Mouse (Mus musculus): ENCODE data around the gene Tmem135.
"Not testable (repeated sequence)": the region's sequence is repeated elsewhere in the genome, so short reads cannot be mapped to it uniquely, and the experiment has no call there.

Gene Tmem135

GRCm38 (mm10) chr7:89380935-89381705 is 22.9 kb downstream of the Tmem135 start:
- DNase-seq = no peak

DNA sequence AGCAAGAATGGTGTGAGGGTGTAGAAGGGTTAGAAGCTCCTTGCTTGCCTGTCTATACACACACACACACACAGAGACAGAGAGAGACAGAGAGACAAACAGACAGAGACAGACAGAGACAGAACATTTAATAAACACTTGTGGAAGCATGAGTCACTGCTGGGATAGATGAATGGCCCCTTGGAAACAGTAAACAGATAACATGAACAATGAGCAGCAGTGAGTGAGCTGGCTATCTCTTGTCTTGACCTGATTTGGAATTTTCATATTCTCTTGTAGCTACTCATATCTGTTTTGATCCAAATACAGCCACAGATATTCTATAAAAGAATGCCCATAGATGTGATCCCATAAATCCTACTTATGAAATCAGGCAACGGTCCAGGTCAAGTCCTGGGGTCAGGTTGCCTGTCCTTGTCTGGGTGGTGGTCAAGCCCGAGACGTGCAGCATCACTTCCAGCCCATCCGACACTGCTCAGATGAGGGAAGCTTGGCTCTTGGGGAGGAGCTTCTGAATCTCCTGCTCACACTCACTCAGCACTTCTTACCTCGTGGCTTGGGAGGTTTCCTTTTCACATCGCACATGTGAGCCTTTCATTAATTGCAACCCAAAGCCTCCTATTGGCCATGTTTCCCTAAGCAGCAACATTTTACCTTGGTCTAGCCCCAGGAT is 32.3 kb downstream of the Tmem135 start:
- DNase-seq = no peak

GRCm38 (mm10) chr7:89370917-89371316 is 33.1 kb downstream of the Tmem135 start:
- no peak for DNase-seq

DNA sequence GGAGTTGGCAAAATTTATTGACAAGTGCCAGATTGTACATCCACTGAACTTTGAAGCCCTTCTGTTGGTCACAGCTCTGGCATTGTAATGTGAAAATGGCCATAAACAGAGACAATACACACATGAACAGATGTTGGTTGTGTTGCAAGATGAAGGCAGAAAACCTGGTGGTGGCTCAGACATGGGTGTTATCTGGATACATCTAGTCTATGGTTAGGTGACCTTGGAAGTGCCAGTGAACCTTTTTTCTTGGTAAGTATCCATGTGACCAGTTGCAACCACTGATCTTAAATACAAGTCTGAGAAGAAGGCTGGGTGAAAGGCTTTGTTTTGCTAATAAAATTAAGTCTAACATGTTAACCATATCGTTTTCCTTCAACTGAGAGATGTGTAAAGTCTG is 33.9 kb downstream of the Tmem135 start:
- no peak for DNase-seq

GRCm38 (mm10) chr7:89367643-89368042 is 36.4 kb downstream of the Tmem135 start:
- DNase-seq = no peak

GRCm38 (mm10) chr7:89365135-89365880 is 38.7 kb downstream of the Tmem135 start:
- no peak for DNase-seq

- no peak for DNase-seq
Observed at GRCm38 (mm10) chr7:89363975-89364374, 40.0 kb downstream of the Tmem135 start.

GRCm38 (mm10) chr7:89356307-89356706 is 47.7 kb downstream of the Tmem135 start:
- DNase-seq = no peak

DNA sequence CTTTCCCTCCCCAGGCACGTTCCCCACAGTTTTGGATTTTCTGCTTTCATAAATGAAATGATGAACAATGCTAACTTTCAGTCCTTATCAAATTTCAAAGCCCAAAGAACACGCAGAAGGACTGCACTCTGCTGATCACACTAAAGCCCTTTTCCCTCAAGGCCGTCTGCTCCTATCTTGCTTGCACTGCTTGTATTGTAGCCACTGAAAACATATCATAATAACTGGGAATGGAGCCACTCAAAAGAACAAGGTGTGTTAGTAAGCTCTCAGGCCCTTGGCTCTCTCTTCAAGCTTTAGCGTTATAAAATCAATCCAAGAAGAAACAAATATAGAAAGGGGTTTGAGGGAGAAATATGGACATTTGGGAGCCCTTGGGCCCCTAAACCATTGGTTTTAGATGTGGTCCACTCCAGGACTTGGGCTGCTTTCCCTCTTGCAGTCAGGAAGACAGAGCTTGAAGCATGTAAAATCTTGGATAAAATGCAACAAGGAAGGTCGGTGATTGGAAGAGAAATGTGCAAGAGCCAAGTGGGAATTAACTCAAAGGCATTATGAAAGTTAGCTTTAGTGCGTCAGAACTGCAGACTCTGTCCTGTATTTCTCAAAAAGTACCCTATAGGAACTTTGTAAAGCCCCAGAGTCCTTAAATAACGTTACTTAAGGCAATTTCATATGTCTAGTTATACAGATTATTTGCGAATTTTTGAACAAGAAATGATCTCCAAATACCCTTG is 48.3 kb downstream of the Tmem135 start:
- DNase-seq = no peak

- no peak for DNase-seq
Observed at GRCm38 (mm10) chr7:89342021-89342420, 62.0 kb downstream of the Tmem135 start.

GRCm38 (mm10) chr7:89339808-89340207 is 64.2 kb downstream of the Tmem135 start:
- no peak for DNase-seq

- no peak for DNase-seq
Observed at GRCm38 (mm10) chr7:89339142-89339435, 64.9 kb downstream of the Tmem135 start.

DNA sequence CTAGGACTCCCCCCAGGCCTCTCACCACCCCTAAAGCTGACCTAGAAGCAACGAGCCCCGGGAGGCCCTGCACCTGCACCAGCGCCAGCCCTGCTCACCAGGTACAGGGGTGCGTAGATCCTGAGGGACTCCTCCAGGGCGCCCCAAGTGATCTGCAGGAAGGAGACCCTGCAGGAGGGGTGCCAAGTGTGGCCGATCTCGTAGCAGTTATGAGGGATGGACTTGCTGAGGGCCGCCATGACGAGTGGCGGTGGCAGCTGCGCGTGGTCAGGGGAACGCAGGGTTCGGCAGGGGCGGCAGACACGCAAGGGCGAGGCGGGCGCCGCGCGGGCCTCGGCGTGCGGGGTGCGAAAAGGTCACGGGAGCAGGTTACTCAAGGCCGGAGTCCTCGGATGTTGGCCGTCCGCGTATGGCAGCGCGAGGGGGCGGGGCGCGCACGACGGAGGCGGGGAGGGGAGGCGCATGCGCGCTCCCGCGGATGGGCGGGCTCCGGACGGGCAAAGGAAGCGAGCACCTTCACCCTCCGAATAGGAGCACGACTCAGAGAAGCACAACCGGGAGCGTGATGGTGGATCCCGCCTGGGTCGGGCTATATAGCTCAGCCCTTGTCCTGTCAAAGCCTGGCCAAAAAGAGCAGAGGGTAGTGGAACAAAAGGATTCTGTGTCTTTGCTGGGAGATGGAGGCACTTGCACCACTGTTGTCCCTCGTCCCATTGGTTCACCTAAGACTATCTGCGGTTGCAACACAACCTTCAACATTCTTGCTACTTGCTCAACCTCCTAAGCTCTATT is 65.5 kb downstream of the Tmem135 start:
- DNase-seq = peak; percentile 95

DNA sequence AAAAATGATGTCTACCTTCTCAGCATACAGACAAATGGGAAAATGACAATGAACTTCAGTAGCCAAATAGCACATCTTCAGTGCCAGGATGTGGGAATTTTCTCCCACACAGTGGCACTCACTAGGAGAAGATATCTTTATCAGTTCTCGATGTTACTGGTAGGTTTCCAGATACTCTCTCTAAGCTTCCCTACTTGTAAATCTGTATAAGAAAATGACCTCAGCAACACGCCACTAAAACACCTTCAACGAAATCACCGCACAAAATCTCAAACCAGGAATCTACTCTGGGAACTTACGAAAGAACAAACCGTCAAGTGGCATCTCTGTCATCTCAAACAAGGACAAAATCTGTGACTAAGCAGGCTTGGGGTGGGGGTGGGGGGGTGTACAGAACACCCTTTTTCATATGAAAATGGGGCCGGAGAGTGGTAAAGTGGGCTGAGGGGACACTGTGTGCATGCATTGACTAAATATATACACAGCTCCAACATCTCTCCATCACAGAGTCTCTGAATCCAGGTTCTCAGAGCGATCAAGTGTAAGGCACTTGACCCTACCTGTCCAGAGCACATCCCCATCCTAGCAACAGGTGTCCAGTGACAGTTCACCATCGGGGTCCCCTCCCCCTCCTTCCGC is 66.2 kb downstream of the Tmem135 start:
- DNase-seq = no peak

GRCm38 (mm10) chr7:89336434-89336833 is 67.6 kb downstream of the Tmem135 start:
- no peak for DNase-seq

DNA sequence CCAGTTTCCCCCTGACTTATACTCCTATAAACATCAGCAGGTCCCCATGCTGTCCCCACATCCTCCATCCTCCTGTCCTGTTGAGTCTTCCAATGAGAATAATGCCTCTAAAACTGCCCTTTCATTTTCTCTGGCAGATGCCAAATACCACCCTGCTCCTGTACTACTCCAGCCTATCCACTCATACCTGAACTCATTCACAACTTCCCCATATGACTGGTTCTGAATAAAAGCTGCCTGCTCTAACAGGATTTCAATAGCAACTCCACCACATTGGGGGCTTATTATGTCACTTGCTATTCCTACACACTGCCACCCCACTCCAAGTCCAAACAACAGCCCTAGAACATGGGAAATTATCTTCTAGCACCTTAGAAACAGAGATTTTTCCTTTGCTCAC is 68.7 kb downstream of the Tmem135 start:
- no peak for DNase-seq

DNA sequence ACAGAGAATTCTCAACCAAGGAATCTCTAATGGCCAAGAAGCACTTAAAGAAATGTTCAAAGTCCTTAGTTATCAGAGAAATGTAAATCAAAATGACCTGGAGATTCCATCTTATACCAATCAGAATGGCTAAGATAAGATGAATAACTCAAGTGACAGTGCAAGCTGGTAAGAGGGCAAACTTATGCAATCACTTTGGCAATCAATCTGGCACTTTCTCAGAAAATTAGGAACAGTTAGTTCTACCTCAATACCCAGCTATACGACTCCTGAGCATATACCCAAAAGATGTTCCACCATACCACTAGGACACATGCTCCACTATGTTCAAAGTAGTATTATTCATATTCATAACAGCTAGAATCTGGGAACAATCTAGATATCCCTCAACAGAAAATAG is 74.1 kb downstream of the Tmem135 start:
- DNase-seq = no peak

DNA sequence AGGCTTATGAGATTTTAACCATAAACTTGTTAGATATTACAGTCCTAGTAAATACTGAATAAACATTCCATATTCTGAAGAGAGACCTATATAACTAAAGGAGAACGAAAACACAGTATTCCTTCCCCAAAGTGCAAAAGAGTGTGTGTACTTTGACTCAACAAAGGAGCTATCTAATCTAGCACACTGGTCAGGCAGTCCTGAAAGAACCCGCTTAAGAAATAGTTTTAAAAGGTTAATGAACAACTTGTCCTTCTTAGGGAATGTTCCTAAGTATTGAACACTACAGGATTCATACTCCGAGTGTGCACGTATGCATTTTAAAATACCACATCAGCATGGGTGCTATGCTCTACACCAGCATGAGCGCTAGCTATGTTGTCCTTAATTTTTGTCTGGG is 76.3 kb downstream of the Tmem135 start:
- no peak for DNase-seq

DNA sequence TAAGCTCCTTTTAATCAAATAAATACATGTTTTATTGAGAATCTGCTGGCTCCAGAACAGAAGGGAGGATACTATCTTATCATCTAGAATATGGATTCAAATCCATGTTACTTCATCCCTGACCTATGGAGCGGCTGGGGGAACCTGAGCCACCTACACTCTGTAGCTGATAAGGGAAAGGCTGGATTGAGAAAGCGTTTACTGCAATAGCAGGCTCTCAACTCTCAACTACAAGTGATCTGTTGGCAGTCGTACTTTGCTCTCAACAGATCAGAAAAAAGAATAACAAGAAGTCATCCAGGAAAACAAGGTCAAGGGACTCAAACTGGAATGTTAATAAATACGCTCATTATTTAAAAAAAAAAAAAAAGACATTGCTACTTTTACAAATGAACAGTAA is 77.3 kb downstream of the Tmem135 start:
- no peak for DNase-seq

DNA sequence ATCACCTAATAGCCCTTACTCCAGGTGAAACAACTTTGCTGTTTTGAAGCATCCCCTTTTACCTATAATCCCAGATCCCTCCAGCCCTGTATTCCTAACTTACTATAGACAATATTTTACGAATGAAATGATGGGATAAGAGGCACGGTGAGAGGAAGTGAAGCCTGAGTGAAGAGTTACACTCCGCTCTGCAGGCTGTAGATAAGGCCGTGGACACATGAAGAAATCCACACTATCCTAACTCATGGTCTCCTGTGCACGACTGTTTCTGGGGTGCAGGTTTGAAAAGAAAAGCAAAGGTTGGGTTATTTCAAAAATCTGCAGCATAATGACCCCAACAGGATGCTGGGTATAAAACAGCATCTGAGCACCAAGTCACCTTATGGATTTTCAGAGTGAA is 77.8 kb downstream of the Tmem135 start:
- no peak for DNase-seq

- not testable (repeated sequence) for DNase-seq
Observed at GRCm38 (mm10) chr7:89322741-89323140, 81.3 kb downstream of the Tmem135 start.

DNA sequence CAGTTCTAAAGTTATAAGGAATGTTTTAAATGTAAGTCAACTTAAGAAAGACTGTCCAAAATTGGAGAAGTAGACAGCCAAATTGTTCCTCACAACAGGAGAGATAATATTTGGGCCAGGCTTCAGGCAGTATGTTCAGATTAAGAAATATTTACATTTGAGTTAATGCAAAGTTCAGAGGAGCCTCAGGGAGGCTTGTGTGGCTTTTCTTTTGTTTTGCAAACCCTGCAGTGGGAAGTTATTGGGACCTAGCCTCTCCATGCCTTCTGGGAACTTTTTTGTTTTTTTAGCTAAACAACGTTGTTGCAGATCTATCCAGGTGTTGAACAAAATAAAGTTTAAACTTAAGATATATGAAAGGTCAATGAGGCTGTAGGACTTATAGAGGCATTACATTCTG is 84.7 kb downstream of the Tmem135 start:
- no peak for DNase-seq

Measured in right cerebral cortex, postnatal 25 days (tissue).